Mouse (Mus musculus) forebrain, postnatal 0 days (tissue): ENCODE measurements around the gene Prrx2. TPM values are rescaled to one million over a fixed set of nuclear protein-coding genes. Genes with fewer than 3 reads are reported as not detected.

Source experiments
- ATAC-seq: fragments of 200-750 bp; cut with Nextera tagmentation; 2 replicates; pipeline ENCODE4 v1.8.0; 2017; ENCODE audit warnings: mild to moderate bottlenecking, moderate library complexity
- DNase-seq: peaks from one replicate; pipeline ENCODE4 v3.0.0-alpha.2; 2015
- H3K27ac ChIP-seq: fragments of 300-500 bp; sonication (generic); 2 replicates; pipeline ENCODE4 v1.5.1; 2014; ENCODE audit warnings: low read depth, mild to moderate bottlenecking, antibody characterized with exemption, low read length, moderate library complexity, mixed read lengths
- H3K27me3 ChIP-seq: fragments of 300-500 bp; sonication (generic); 2 replicates; pipeline ENCODE4 v1.6.1; 2014; ENCODE audit warnings: mild to moderate bottlenecking, low read length, mixed read lengths; ENCODE audit not compliant: insufficient read depth
- H3K36me3 ChIP-seq: fragments of 300-500 bp; sonication (generic); 2 replicates; pipeline ENCODE4 v1.6.1; 2014; ENCODE audit warnings: mild to moderate bottlenecking, moderate library complexity; ENCODE audit not compliant: insufficient read depth
- H3K4me1 ChIP-seq: fragments of 300-500 bp; sonication (generic); 2 replicates; pipeline ENCODE4 v1.6.1; 2014; ENCODE audit warnings: antibody characterized with exemption; ENCODE audit not compliant: insufficient read depth
- H3K4me2 ChIP-seq: fragments of 300-500 bp; sonication (generic); 2 replicates; pipeline ENCODE4 v1.6.1; 2014; ENCODE audit warnings: low read depth, mild to moderate bottlenecking, moderate library complexity
- H3K4me3 ChIP-seq: fragments of 300-500 bp; sonication (generic); 2 replicates; pipeline ENCODE4 v1.5.1; 2014; ENCODE audit warnings: low read depth, low read length, mixed read lengths
- H3K9ac ChIP-seq: fragments of 300-500 bp; sonication (generic); 2 replicates; pipeline ENCODE4 v1.6.1; 2014; ENCODE audit warnings: mild to moderate bottlenecking
- H3K9me3 ChIP-seq: fragments of 300-500 bp; sonication (generic); 2 replicates; pipeline ENCODE4 v1.6.1; 2016; ENCODE audit warnings: low read length
- CTCF ChIP-seq: sonication (generic); IDR thresholded peaks from 2 replicates; pipeline ENCODE4 v1.5.1; 2016; ENCODE audit warnings: antibody characterized with exemption, control low read depth, low read depth
- WGBS: fragments of 180-500 bp; shearing (Covaris S2); extraction: QIAGEN DNeasy Blood & Tissue Kit; methylation state at CpG from one replicate; pipeline ENCODE4 v1.1.7; 2014; 5-methylcytosine and 5-hydroxymethylcytosine counted together
- polyA plus RNA-seq: library from polyadenylated mRNA; unstranded; fragments of >200 nt; fragmentation: Nextera tagmentation; extraction: Ambion mirVana; gene quantifications from 2 replicates; pipeline ENCODE4 v1.2.1, GENCODE M21; 2015
- total RNA-seq: library from RNA; depleted of rRNA; stranded (reverse); fragments of >200 nt; gene quantifications from 2 replicates; pipeline ENCODE4 v1.2.3, GENCODE M21; 2014

The Prrx2 gene
- total and polyA plus RNA-seq, 2 experiments from 2014 or later, result 3.6 to 4.1 TPM

GRCm38 (mm10) chr2:30796382-30796781, 38.4 kb upstream of the Prrx2 start:
- ATAC-seq (peak; percentile 88), DNase-seq (peak; percentile 95)
- Histone ChIP-seq H3K9ac (peak overlapping the region; percentile 34), H3K4me1 (peaks cover 25% of the 10 kb centered on the region), H3K27ac (peak overlapping the region; percentile 68), H3K9me3 (no peaks in the 10 kb centered on the region), H3K27me3 (no peaks in the 10 kb centered on the region), H3K36me3 (no peaks in the 10 kb centered on the region), H3K4me2 (peak overlapping the region; percentile 41), H3K4me3 (0 out of 2 replicates have a peak overlapping the region, but pooled peaks have one; percentile 2)
- 2% methylated on average over 11 of the region's 11 CpGs for WGBS
- no peak for TF ChIP-seq CTCF

DNA sequence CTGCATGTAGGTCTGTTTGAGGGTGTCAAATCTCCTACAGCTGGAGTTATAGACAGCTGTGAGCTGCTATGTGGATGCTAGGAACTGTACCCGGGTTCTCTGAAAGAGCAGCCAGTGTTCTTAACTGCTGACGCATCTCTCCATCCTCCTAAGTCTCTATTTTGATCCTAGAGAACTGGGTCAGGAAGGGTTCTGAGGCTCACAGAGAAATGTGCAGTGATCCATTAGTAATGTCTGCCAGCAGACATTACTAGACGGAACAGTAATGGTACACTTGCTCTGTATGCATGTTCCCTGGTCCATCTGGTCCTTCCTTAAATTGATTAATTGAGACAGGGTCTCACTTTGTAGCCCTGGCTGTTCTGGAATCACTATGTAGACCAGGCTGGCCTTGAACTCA, 35.3 kb upstream of the Prrx2 start:
- no peak for TF ChIP-seq CTCF
- Histone ChIP-seq H3K27me3 (no peaks in the 10 kb centered on the region; the same call in 1 of the 2 replicates), H3K36me3 (no peaks in the 10 kb centered on the region), H3K4me2 (no peak overlapping the region), H3K9ac (no peak overlapping the region), H3K9me3 (no peaks in the 10 kb centered on the region), H3K4me1 (peaks cover 30% of the 10 kb centered on the region), H3K4me3 (no peak overlapping the region), H3K27ac (no peak overlapping the region)
- DNase-seq (no peak), ATAC-seq (no peak)
- 81% methylated on average over 3 of the region's 3 CpGs for WGBS

DNA sequence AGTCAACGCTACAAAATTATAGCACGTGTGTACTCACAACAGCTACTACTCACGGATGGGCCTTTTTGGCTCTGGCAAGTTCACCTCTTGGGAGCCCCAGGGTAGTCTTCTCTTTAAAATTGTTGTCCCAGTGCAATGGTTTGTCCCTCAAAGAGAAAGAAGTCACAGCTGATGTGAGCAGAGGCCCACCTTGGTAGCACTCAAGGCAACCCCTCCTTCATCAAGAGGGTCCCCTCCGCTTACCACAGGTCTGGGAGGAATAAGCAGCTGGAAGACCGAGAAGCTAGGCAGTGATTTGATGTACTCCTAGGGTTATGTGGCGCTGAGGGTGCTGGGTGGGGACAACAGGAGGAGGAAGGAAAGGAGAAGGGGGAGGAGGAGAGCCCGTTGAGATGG, 34.1 kb upstream of the Prrx2 start:
- H3K27me3 ChIP-seq, result no peaks in the 10 kb centered on the region; the same call in 1 of the 2 replicates
- peak overlapping the region; percentile 39; the same call in 1 of the 2 replicates for H3K4me3 ChIP-seq
- no peaks in the 10 kb centered on the region for H3K9me3 ChIP-seq
- H3K27ac ChIP-seq, result no peak overlapping the region
- DNase-seq (no peak), ATAC-seq (no peak)
- no peaks in the 10 kb centered on the region for H3K36me3 ChIP-seq
- H3K4me2 ChIP-seq, result peak overlapping the region; percentile 82
- peaks cover 30% of the 10 kb centered on the region for H3K4me1 ChIP-seq
- WGBS, result 36% methylated on average over 7 of the region's 7 CpGs
- peak overlapping the region; percentile 58; the same call in 1 of the 2 replicates for H3K9ac ChIP-seq
- TF ChIP-seq CTCF, result no peak

DNA sequence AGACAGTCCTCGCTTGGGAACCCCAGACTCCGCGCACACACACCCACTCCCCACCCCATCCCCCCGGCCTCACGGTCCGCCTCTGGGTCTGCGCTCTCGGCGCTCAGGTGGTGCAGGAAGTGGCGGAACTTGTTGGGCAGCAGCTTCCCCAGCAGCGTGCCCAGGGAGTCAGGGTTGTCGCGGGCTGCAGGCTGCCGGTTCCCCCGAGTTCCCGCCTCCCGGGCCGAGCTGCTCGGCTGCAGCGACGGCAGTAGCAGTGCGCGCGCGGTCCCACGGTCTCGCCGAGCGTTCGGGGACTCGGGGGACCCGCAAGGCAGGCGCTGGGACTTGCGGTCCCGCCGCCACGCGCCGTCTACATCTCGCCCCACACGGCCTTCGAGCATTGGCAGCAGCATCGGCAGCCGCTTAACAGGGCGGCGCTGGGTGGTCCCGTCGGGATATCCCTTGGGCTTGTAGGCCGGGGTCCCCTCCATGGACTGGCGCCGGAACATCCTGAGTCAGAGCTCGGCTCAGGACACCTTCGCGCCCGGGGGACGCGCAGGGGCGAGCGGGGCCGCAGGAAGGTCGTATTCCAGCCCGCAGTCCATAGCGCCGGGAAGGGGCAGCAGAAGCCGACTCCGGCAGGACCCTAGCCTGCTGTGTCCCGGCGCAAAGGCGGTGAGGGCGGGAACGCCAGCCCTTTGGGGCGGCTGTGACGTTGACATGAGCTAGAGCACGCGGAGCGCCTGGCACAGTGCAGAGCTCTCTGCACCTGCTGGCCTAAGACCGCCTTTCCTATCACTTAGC, 33.5 kb upstream of the Prrx2 start:
- H3K4me3 ChIP-seq, result peak overlapping the region; percentile 39
- 3% methylated on average over 77 of the region's 77 CpGs for WGBS
- H3K27ac ChIP-seq, result no peak overlapping the region
- H3K4me1 ChIP-seq, result peaks cover 25% of the 10 kb centered on the region
- no peak for TF ChIP-seq CTCF
- H3K9me3 ChIP-seq, result no peaks in the 10 kb centered on the region
- ATAC-seq, result peak; percentile 64
- peak; percentile 50 for DNase-seq
- no peaks in the 10 kb centered on the region for H3K36me3 ChIP-seq
- no peaks in the 10 kb centered on the region; the same call in 1 of the 2 replicates for H3K27me3 ChIP-seq
- peak overlapping the region; percentile 58 for H3K9ac ChIP-seq
- H3K4me2 ChIP-seq, result peak overlapping the region; percentile 82

DNA sequence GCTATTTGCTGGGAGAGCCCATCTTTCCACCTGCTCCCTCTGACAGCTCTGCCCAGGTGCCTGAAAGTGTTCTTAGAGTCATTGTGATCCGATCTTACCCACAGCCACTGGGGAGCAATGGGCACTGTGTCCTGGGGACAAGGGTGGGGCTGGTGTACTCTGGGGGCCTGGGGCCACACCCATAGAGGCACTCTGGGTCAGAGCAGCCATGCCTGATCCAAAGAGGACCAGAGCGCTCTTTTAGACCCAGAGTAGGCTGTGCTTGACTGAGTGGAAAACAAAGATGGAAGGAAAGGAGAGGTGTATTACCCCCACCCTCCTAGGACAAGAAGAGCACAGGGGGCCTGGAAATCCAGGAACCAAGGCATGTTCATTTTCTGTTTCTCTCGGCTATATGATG, 31.2 kb upstream of the Prrx2 start, which contains the start of gene 1700001O22Rik:
Gene 1700001O22Rik, minus strand, starts transcription at position 58 of the 400 bp plus-strand sequence.
- no peak within 1 kb of the TSS for H3K4me2 ChIP-seq
- no peaks in the 10 kb centered on the region; the same call in 1 of the 2 replicates for H3K27me3 ChIP-seq
- no peak within 1 kb of the TSS for H3K27ac ChIP-seq
- WGBS, result 87% methylated on average over 3 of the region's 3 CpGs
- DNase-seq, result no peak
- no peak for ATAC-seq
- TF ChIP-seq CTCF, result no peak
- no peaks in the 10 kb centered on the region for H3K36me3 ChIP-seq
- H3K4me3 ChIP-seq, result no peak within 1 kb of the TSS
- no peaks in the 10 kb centered on the region for H3K9me3 ChIP-seq
- peaks cover 13% of the 10 kb centered on the region for H3K4me1 ChIP-seq
- no peak within 1 kb of the TSS for H3K9ac ChIP-seq

GRCm38 (mm10) chr2:30805983-30806382, 28.8 kb upstream of the Prrx2 start:
- no peaks in the 10 kb centered on the region; the same call in 1 of the 2 replicates for H3K27me3 ChIP-seq
- H3K9ac ChIP-seq, result no peak overlapping the region
- H3K4me1 ChIP-seq, result peaks cover 11% of the 10 kb centered on the region
- no peak for TF ChIP-seq CTCF
- H3K4me3 ChIP-seq, result no peak overlapping the region
- DNase-seq (no peak), ATAC-seq (no peak)
- H3K4me2 ChIP-seq, result no peak overlapping the region
- 94% methylated on average over 2 of the region's 2 CpGs for WGBS
- no peaks in the 10 kb centered on the region for H3K9me3 ChIP-seq
- no peak overlapping the region for H3K27ac ChIP-seq
- no peaks in the 10 kb centered on the region for H3K36me3 ChIP-seq

DNA sequence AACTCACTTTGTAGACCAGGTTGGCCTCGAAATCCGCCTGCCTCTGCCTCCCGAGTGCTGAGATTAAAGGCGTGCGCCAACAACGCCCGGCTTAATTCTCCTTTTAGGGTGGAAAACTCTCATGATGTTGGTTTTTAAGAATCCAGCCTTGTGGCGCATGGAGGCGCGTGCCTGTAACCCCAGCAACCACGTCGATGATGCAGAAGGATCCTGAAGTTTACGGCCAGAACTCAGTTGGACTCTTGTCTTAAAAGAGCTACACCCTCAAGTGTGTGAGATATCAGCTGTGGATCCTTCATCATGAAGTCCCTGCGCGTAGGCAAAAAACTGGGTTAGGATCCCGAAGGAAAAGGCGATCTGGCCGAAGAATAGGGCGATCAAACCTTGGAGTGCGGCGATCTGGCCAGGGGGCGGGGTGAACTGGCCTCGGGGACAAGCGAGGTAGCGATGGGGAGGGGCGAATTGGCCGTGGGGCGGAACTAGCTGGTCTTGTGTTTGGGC, 27.6 kb upstream of the Prrx2 start:
- no peak for DNase-seq
- Histone ChIP-seq H3K4me1 (peaks cover 3% of the 10 kb centered on the region), H3K4me3 (peak overlapping the region; percentile 71), H3K4me2 (peak overlapping the region; percentile 91), H3K27me3 (no peaks in the 10 kb centered on the region), H3K9ac (peak overlapping the region; percentile 94), H3K36me3 (no peaks in the 10 kb centered on the region), H3K9me3 (no peaks in the 10 kb centered on the region), H3K27ac (peak overlapping the region; percentile 85)
- no peak for TF ChIP-seq CTCF
- ATAC-seq, result peak; percentile 61
- 6% methylated on average over 28 of the region's 28 CpGs for WGBS
